Comparison of ENCODE assay signal across 7 mouse cellular contexts in the genomic region with DNA sequence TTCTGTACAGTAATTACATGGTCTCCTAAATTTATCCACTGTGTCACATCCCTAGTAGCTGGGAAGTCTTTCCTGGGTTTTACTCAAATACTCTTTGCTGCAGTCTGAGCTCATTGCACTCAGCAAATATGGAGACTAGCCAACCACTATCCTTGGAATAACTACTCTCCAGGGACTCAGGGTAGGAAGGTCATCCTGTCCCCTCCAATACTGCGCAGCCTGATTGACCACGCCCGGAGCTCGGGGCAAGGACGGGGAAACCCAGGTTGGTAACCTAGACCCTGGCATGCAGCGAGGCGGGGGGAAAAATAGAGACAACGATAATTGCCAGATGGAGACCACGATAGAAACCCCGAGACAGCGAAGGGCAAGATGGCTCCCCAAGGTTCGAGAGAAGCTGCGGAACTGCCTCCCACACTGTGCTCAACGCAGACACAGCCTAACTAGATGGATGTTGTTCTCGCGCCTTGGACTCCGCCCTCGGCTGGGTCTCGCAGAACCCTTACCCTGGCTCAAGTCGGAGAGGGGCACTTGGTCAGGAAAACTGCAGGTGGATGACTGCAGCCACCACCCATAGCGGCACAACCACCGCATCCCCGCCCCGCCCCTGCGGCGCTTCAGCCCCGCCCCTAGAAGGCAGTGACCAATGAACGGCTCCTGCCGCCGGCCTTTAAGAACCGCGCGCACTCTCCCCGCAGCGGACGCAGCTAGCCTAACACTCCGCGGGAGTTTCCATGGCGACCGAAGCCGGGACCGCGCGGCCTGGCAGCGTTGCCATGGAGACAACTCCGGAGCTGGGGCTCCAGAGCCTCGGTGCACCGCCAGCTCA. TPM values are rescaled to one million over a fixed set of nuclear protein-coding genes. Genes with fewer than 3 reads are reported as not detected.
DNase-seq lines count a peak whose midpoint lies in the region; ATAC-seq lines count a peak whose summit lies in the region.

A gene (plus strand): TSS at position 700 of the 829 bp plus-strand sequence.

- 1% methylated on average over 48 of the region's 48 CpGs for WGBS in embryonic facial prominence, embryonic 10.5 days
- WGBS in limb, embryonic 10.5 days: 1% methylated on average over 48 of the region's 48 CpGs
- under 1% methylated on average over 48 of the region's 48 CpGs for WGBS in midbrain, embryonic 13.5 days

- peak within 1 kb of the TSS; percentile 72 for H3K4me3 ChIP-seq in embryonic facial prominence, embryonic 10.5 days
- peak within 1 kb of the TSS; percentile 57 for H3K4me3 ChIP-seq in limb, embryonic 10.5 days
- H3K4me3 ChIP-seq in midbrain, embryonic 13.5 days (replicated peaks): peak within 1 kb of the TSS; percentile 62

- H3K9ac ChIP-seq in midbrain, embryonic 13.5 days (replicated peaks): peak within 1 kb of the TSS; percentile 70

- H3K4me1 ChIP-seq in embryonic facial prominence, embryonic 10.5 days: peaks cover 28% of the 10 kb centered on the region
- H3K4me1 ChIP-seq in limb, embryonic 10.5 days: peaks cover 20% of the 10 kb centered on the region
- peaks cover 46% of the 10 kb centered on the region for H3K4me1 ChIP-seq in midbrain, embryonic 13.5 days (replicated peaks)

- H3K27ac ChIP-seq in embryonic facial prominence, embryonic 10.5 days (replicated peaks): peak within 1 kb of the TSS; percentile 66
- H3K27ac ChIP-seq in limb, embryonic 10.5 days: peak within 1 kb of the TSS; percentile 14
- peak within 1 kb of the TSS; percentile 88 for H3K27ac ChIP-seq in midbrain, embryonic 13.5 days

- no peaks in the 10 kb centered on the region for H3K36me3 ChIP-seq in embryonic facial prominence, embryonic 10.5 days (replicated peaks)
- no peaks in the 10 kb centered on the region for H3K36me3 ChIP-seq in limb, embryonic 10.5 days
- no peaks in the 10 kb centered on the region for H3K36me3 ChIP-seq in midbrain, embryonic 13.5 days

- peaks cover 64% of the 10 kb centered on the region for H3K27me3 ChIP-seq in embryonic facial prominence, embryonic 10.5 days (replicated peaks; ENCODE audit: low read depth, poor library complexity, severe bottlenecking)
- H3K27me3 ChIP-seq in limb, embryonic 10.5 days (ENCODE audit: low read depth, poor library complexity, severe bottlenecking): peaks cover 61% of the 10 kb centered on the region
- H3K27me3 ChIP-seq in midbrain, embryonic 13.5 days: no peaks in the 10 kb centered on the region

- ATAC-seq in granulocyte monocyte progenitor cell, adult 5-6 weeks (replicated peaks; ENCODE audit: poor library complexity, severe bottlenecking): peak; percentile 95
- peak; percentile 97 for ATAC-seq in midbrain, embryonic 13.5 days

- DNase-seq in adrenal gland, postnatal 10 days: peak; percentile 95
- peak; percentile 98 for DNase-seq in embryonic facial prominence, embryonic 10.5 days (ENCODE audit: low spot score)
- DNase-seq in kidney, adult 11 months: peak; percentile 86
- DNase-seq in limb, embryonic 10.5 days (ENCODE audit: low spot score): peak; percentile 99
- peak; percentile 78 for DNase-seq in spleen, adult 12 weeks (ENCODE audit: low spot score)

- no peaks in the 10 kb centered on the region for H3K9me3 ChIP-seq in embryonic facial prominence, embryonic 10.5 days
- H3K9me3 ChIP-seq in limb, embryonic 10.5 days (replicated peaks): no peaks in the 10 kb centered on the region
- no peaks in the 10 kb centered on the region for H3K9me3 ChIP-seq in midbrain, embryonic 13.5 days

- peak within 1 kb of the TSS; percentile 70 for H3K4me2 ChIP-seq in midbrain, embryonic 13.5 days (replicated peaks)

RNA-seq across cellular contexts. Expression of the gene that starts here (rescaled TPM):
- 10 to 100 TPM in 1 of 2 experiments, 1 to 10 TPM in 1; 8.5 to 13.1 TPM for total RNA-seq in adrenal gland, postnatal 10 days (2021)
- polyA plus RNA-seq in embryonic facial prominence, embryonic 10.5 days (2016; fragmentation: Nextera tagmentation; extraction: Ambion mirVana): 3.4 and 4.2 TPM in 2 replicates
- total RNA-seq in granulocyte monocyte progenitor cell, adult 5-6 weeks (2014; fragmentation: Nextera tagmentation): not detected in 2 replicates
- total RNA-seq in granulocyte monocyte progenitor cell, adult 5-6 weeks (2017): 0.04 TPM in 1 of 2 replicates, not detected in the other
- polyA plus RNA-seq in limb, embryonic 10.5 days (2016; fragmentation: Nextera tagmentation; extraction: Ambion mirVana): 1.5 and 2.0 TPM in 2 replicates
- polyA plus RNA-seq in midbrain, embryonic 13.5 days (2015; fragmentation: Nextera tagmentation; extraction: Ambion mirVana): 18.1 and 20.6 TPM in 2 replicates

Comparison
In these comparisons a context has a peak if more than half of its experiments do, and no peak if none do; other contexts are left out.
1. Peak in every context shown above with its lines: DNase-seq, ATAC-seq, H3K4me3 ChIP-seq and H3K27ac ChIP-seq.
2. RNA of the gene that starts here (total RNA-seq): 8.5 to 13.1 TPM in adrenal gland, postnatal 10 days; 0.04 TPM in granulocyte monocyte progenitor cell, adult 5-6 weeks; every median in the first group is over 4 times any median in the second.
3. Peak in ATAC-seq in granulocyte monocyte progenitor cell, adult 5-6 weeks; RNA of the gene not detected or under 1 TPM.
4. H3K27ac ChIP-seq: peak in every context shown above with its lines; median percentile 88 in midbrain, embryonic 13.5 days; 66 in embryonic facial prominence, embryonic 10.5 days; 14 in limb, embryonic 10.5 days.